Mouse (Mus musculus) mammary gland, adult 2 months (tissue): Measurements from ENCODE around the gene Gal3st2. TPM values are rescaled to one million over a fixed set of nuclear protein-coding genes. Genes with fewer than 3 reads are reported as not detected.

Experiments
- polyA plus RNA-seq: library from polyadenylated mRNA; depleted of rRNA; stranded (reverse); fragments of >200 nt; gene quantifications from 2 replicates; pipeline ENCODE4 v1.2.3, GENCODE M21; 2012; ENCODE audit warnings: low replicate concordance; rRNA removed

The Gal3st2 gene
- polyA plus RNA-seq: 1.5 TPM in 2 replicates

GRCm38 (mm10) chr1:93861048-93861447 lies at the start of gene Gal3st2:
TSS of gene Gal3st2 (plus strand) at chr1:93861306.

GRCm38 (mm10) chr1:93824609-93825008 lies 36.5 kb upstream of the Gal3st2 start, which contains the start of gene D2hgdh:
TSS of gene D2hgdh (plus strand) at chr1:93824909.

GRCm38 (mm10) chr1:93918011-93918410 lies 56.9 kb downstream of the Gal3st2 start, which contains the start of gene Gal3st2b:
TSS of gene Gal3st2b (plus strand) at chr1:93918311.

Other genes starting within 250 kb of the Gal3st2 start
- gene Stk25, start 202.6 kb upstream of the Gal3st2 start, polyA plus RNA-seq: 71.5 and 144 TPM in 2 replicates
- gene Bok, start 175.6 kb upstream of the Gal3st2 start, polyA plus RNA-seq: 26.1 and 43.5 TPM in 2 replicates
- 47.6 and 70.2 TPM in 2 replicates for gene Atg4b, start 109.8 kb upstream of the Gal3st2 start, polyA plus RNA-seq
- 30.6 and 39.2 TPM in 2 replicates for gene Thap4, start 106.4 kb upstream of the Gal3st2 start, polyA plus RNA-seq
- gene Dtymk, start 59.4 kb upstream of the Gal3st2 start, polyA plus RNA-seq: 31.8 and 54.5 TPM in 2 replicates
- 6.2 and 8.6 TPM in 2 replicates for gene Ing5, start 57.3 kb upstream of the Gal3st2 start, polyA plus RNA-seq
- 26.5 and 38.8 TPM in 2 replicates for gene D2hgdh, start 36.4 kb upstream of the Gal3st2 start, polyA plus RNA-seq
- gene Gal3st2b, start 57.0 kb downstream of the Gal3st2 start, polyA plus RNA-seq: 1.9 and 3.2 TPM in 2 replicates
- 0.03 and 0.05 TPM in 2 replicates for gene Gal3st2c, start 129.2 kb downstream of the Gal3st2 start, polyA plus RNA-seq
- gene Neu4, start 159.1 kb downstream of the Gal3st2 start, polyA plus RNA-seq: not detected in 2 replicates
- gene Pdcd1, start 191.2 kb downstream of the Gal3st2 start, polyA plus RNA-seq: 2.1 and 2.7 TPM in 2 replicates